Mouse (Mus musculus) urinary bladder, postnatal 25 days (tissue): ENCODE data around the gene C130032M10Rik.
"Not testable (repeated sequence)": the region's sequence is repeated elsewhere in the genome, so short reads cannot be mapped to it uniquely, and the experiment has no call there.

Experiments used
- DNase-seq: peaks from one replicate; pipeline ENCODE4 v3.0.0; 2022; ENCODE audit warnings: low spot score

Gene C130032M10Rik

GRCm38 (mm10) chr9:114518812-114519477 lies 3.4 kb downstream of the C130032M10Rik start:
- no peak for DNase-seq

GRCm38 (mm10) chr9:114520529-114520928 lies 5.0 kb downstream of the C130032M10Rik start:
- DNase-seq, result not testable (repeated sequence)

- no peak for DNase-seq
Measured at GRCm38 (mm10) chr9:114522041-114522440, 6.5 kb downstream of the C130032M10Rik start.

GRCm38 (mm10) chr9:114522501-114522900 lies 7.0 kb downstream of the C130032M10Rik start:
- DNase-seq, result no peak

GRCm38 (mm10) chr9:114525073-114525633 lies 9.7 kb downstream of the C130032M10Rik start:
- no peak for DNase-seq

- DNase-seq, result no peak
Measured at GRCm38 (mm10) chr9:114525891-114526290, 10.4 kb downstream of the C130032M10Rik start.

- DNase-seq, result no peak
Measured at GRCm38 (mm10) chr9:114526581-114526980, 11.1 kb downstream of the C130032M10Rik start.

- peak; percentile 61 for DNase-seq
Measured at GRCm38 (mm10) chr9:114527085-114527484, 11.6 kb downstream of the C130032M10Rik start.

- DNase-seq, result no peak
Measured at GRCm38 (mm10) chr9:114527992-114528679, 12.6 kb downstream of the C130032M10Rik start.

GRCm38 (mm10) chr9:114528680-114529048 lies 13.2 kb downstream of the C130032M10Rik start:
- DNase-seq, result no peak

- no peak for DNase-seq
Measured at GRCm38 (mm10) chr9:114531276-114531675, 15.8 kb downstream of the C130032M10Rik start.

GRCm38 (mm10) chr9:114533848-114534247 lies 18.4 kb downstream of the C130032M10Rik start:
- no peak for DNase-seq

GRCm38 (mm10) chr9:114534747-114535517 lies 19.4 kb downstream of the C130032M10Rik start:
- DNase-seq, result no peak

GRCm38 (mm10) chr9:114536628-114537027 lies 21.1 kb downstream of the C130032M10Rik start:
- no peak for DNase-seq

GRCm38 (mm10) chr9:114538996-114539563 lies 23.6 kb downstream of the C130032M10Rik start:
- DNase-seq, result no peak

GRCm38 (mm10) chr9:114541279-114541741 lies 25.8 kb downstream of the C130032M10Rik start:
- no peak for DNase-seq

- no peak for DNase-seq
Measured at GRCm38 (mm10) chr9:114543882-114544753, 28.6 kb downstream of the C130032M10Rik start.

- no peak for DNase-seq
Measured at GRCm38 (mm10) chr9:114544754-114545393, 29.4 kb downstream of the C130032M10Rik start.

- no peak for DNase-seq
Measured at GRCm38 (mm10) chr9:114546765-114547164, 31.3 kb downstream of the C130032M10Rik start.

GRCm38 (mm10) chr9:114547643-114548077 lies 32.2 kb downstream of the C130032M10Rik start:
- no peak for DNase-seq
